Mouse (Mus musculus) bone marrow macrophage, adult 2 months (primary cell): ENCODE measurements around the gene Syndig1.

Experiments used
- CTCF ChIP-seq: IDR thresholded peaks from 2 replicates; pipeline ENCODE4 v1.5.1; 2012; ENCODE audit warnings: low read depth, mild to moderate bottlenecking, low read length, moderate library complexity
- POLR2A ChIP-seq: IDR thresholded peaks from 2 replicates; pipeline ENCODE4 v1.6.1; 2012; ENCODE audit warnings: mild to moderate bottlenecking, low read depth, low read length, borderline replicate concordance

DNA sequence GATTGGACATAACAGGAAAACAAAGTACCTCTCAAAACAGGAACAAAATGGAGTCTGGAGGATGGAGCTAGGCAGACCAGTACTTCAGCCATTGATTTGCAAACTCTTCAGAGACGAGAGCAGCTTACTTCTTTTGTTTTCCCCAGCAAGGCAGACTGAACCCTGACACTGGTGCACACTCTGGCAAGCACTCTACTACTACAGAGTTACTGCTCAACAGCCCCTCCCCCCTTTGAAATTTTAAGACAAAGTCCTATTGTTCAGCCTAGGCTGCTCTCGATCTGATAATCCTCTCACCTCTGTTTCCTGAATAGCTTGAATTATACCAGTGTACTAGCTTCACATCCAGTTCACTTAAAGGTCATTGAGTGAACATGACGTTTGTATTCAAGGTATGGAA is 30.4 kb upstream of the Syndig1 start:
- TF ChIP-seq CTCF = no peak
- no peak for TF ChIP-seq POLR2A
